Mouse (Mus musculus) CH12.LX (cell line): ENCODE results near the gene Dpy19l2. TPM values are rescaled to one million over a fixed set of nuclear protein-coding genes. Genes with fewer than 3 reads are reported as not detected.

ENCODE experiments used
- DNase-seq: peaks from one replicate; pipeline ENCODE4 v3.0.0-alpha.2; 2013; ENCODE audit errors: extremely low read depth
- H3K27ac ChIP-seq: 2 replicates; pipeline ENCODE4 v1.5.1; 2012; ENCODE audit warnings: low read depth, mild to moderate bottlenecking, control low read depth, moderate library complexity; ENCODE audit not compliant: insufficient read depth
- H3K27me3 ChIP-seq: replicated peaks from 2 replicates; pipeline ENCODE3; 2012; ENCODE audit warnings: inconsistent platforms
- H3K36me3 ChIP-seq, 2 experiments: replicated peaks in 1 of 2; 2 replicates each; pipeline versions ENCODE3 to v1.6.1; 2012; ENCODE audit warnings: inconsistent platforms in 1 of 2, low read length in 1 of 2, mild to moderate bottlenecking in 1 of 2, mixed read lengths in 1 of 2, moderate library complexity in 1 of 2; ENCODE audit not compliant: control insufficient read depth in 1 of 2, insufficient read depth in 1 of 2
- H3K4me1 ChIP-seq, 2 experiments: 2 replicates each; pipeline ENCODE4 v1.6.1; 2012; ENCODE audit warnings: inconsistent platforms in 1 of 2, moderate library complexity in 1 of 2; ENCODE audit not compliant: insufficient read depth in 2 of 2, control insufficient read depth in 1 of 2
- H3K4me2 ChIP-seq: 2 replicates; pipeline ENCODE4 v1.6.1; 2012; ENCODE audit warnings: low read depth, mild to moderate bottlenecking, control low read depth; ENCODE audit not compliant: poor library complexity, insufficient read depth, severe bottlenecking
- H3K4me3 ChIP-seq, 3 experiments: fragments of 150-350 bp in 1 of 3; sonication (generic) in 1 of 3; replicated peaks in 1 of 3; 2 replicates each; pipeline versions ENCODE3 to v1.5.1; 2011 to 2012; ENCODE audit warnings: low read depth in 2 of 3, low read length in 2 of 3, mild to moderate bottlenecking in 2 of 3, moderate library complexity in 2 of 3, control low read depth in 1 of 3, improper control_type of control experiment in 1 of 3, inconsistent platforms in 1 of 3, mixed read lengths in 1 of 3; ENCODE audit not compliant: poor library complexity in 1 of 3
- H3K79me2 ChIP-seq: replicated peaks from 2 replicates; pipeline ENCODE4 v1.6.1; 2012; ENCODE audit warnings: mild to moderate bottlenecking, moderate library complexity; ENCODE audit not compliant: control insufficient read depth, poor library complexity, insufficient read depth, severe bottlenecking; ENCODE audit errors: extremely low read depth
- H3K9ac ChIP-seq: 2 replicates; pipeline ENCODE4 v1.6.1; 2012; ENCODE audit warnings: low read depth, mild to moderate bottlenecking, control low read depth, moderate library complexity; ENCODE audit not compliant: insufficient read depth
- H3K9me3 ChIP-seq: replicated peaks from 2 replicates; pipeline ENCODE3; 2012; ENCODE audit warnings: low read length, inconsistent platforms, mixed read lengths
- BHLHE40 ChIP-seq: IDR thresholded peaks from 2 replicates; pipeline ENCODE4 v1.6.1; 2011; ENCODE audit warnings: mild to moderate bottlenecking, low read depth, low read length, improper control_type of control experiment
- CHD1 ChIP-seq: IDR thresholded peaks from 2 replicates; pipeline ENCODE4 v1.6.1; 2012; ENCODE audit warnings: low read depth, low read length, improper control_type of control experiment, inconsistent platforms
- CHD2 ChIP-seq: IDR thresholded peaks from 2 replicates; pipeline ENCODE4 v1.6.1; 2011; ENCODE audit warnings: low read length, improper control_type of control experiment
- CTCF ChIP-seq, 2 experiments: IDR thresholded peaks in 1 of 2; conservative IDR thresholded peaks in 1 of 2; 2 replicates each; pipeline ENCODE4 v1.5.1; 2011 to 2012; ENCODE audit warnings: low read depth in 2 of 2, low read length in 2 of 2, improper control_type of control experiment in 1 of 2, inconsistent platforms in 1 of 2, mild to moderate bottlenecking in 1 of 2, moderate library complexity in 1 of 2
- E2F4 ChIP-seq: IDR thresholded peaks from 2 replicates; pipeline ENCODE4 v1.6.1; 2011; ENCODE audit warnings: low read depth, low read length, improper control_type of control experiment; ENCODE audit not compliant: insufficient replicate concordance
- ELF1 ChIP-seq: IDR thresholded peaks from 2 replicates; pipeline ENCODE4 v1.6.1; 2014; ENCODE audit warnings: low read depth, mild to moderate bottlenecking, inconsistent platforms, low read length, improper control_type of control experiment
- EP300 ChIP-seq: IDR thresholded peaks from 2 replicates; pipeline ENCODE4 v1.6.1; 2011; ENCODE audit warnings: low read length, improper control_type of control experiment
- GABPA ChIP-seq: IDR thresholded peaks from 2 replicates; pipeline ENCODE4 v1.6.1; 2012; ENCODE audit warnings: low read depth, low read length, improper control_type of control experiment, inconsistent platforms; ENCODE audit not compliant: insufficient replicate concordance
- HCFC1 ChIP-seq: IDR thresholded peaks from 2 replicates; pipeline ENCODE4 v1.6.1; 2012; ENCODE audit warnings: low read depth, mild to moderate bottlenecking, inconsistent platforms, low read length, improper control_type of control experiment
- IRF4 ChIP-seq: IDR thresholded peaks from 2 replicates; pipeline ENCODE4 v1.6.1; 2014; ENCODE audit warnings: low read depth, mild to moderate bottlenecking, inconsistent platforms, low read length, improper control_type of control experiment
- JUND ChIP-seq: conservative IDR thresholded peaks from 2 replicates; pipeline ENCODE4 v1.6.1; 2011; ENCODE audit warnings: low read depth, low read length, improper control_type of control experiment
- MAFK ChIP-seq: IDR thresholded peaks from 2 replicates; pipeline ENCODE4 v1.6.1; 2011; ENCODE audit warnings: low read length, improper control_type of control experiment; ENCODE audit not compliant: insufficient replicate concordance
- MAX ChIP-seq: IDR thresholded peaks from 2 replicates; pipeline ENCODE4 v1.6.1; 2011; ENCODE audit warnings: low read length, improper control_type of control experiment
- MEF2A ChIP-seq: IDR thresholded peaks from 2 replicates; pipeline ENCODE4 v1.6.1; 2014; ENCODE audit warnings: low read depth, mild to moderate bottlenecking, inconsistent platforms, low read length, improper control_type of control experiment, borderline replicate concordance
- MXI1 ChIP-seq: IDR thresholded peaks from 2 replicates; pipeline ENCODE4 v1.6.1; 2011; ENCODE audit warnings: mild to moderate bottlenecking, low read depth, low read length, improper control_type of control experiment
- MYC ChIP-seq: IDR thresholded peaks from 2 replicates; pipeline ENCODE4 v1.6.1; 2011; ENCODE audit warnings: low read depth, mild to moderate bottlenecking, improper control_type of control experiment, low read length
- PAX5 ChIP-seq: IDR thresholded peaks from 2 replicates; pipeline ENCODE4 v1.6.1; 2012; ENCODE audit warnings: low read length, inconsistent platforms, mixed read lengths
- POLR2A ChIP-seq: IDR thresholded peaks from 2 replicates; pipeline ENCODE4 v1.6.1; 2011; ENCODE audit warnings: low read depth, mild to moderate bottlenecking, improper control_type of control experiment, low read length
- POLR2AphosphoS2 ChIP-seq: IDR thresholded peaks from 2 replicates; pipeline ENCODE4 v1.6.1; 2011; ENCODE audit warnings: low read depth, low read length, improper control_type of control experiment
- RAD21 ChIP-seq: IDR thresholded peaks from 2 replicates; pipeline ENCODE4 v1.6.1; 2011; ENCODE audit warnings: low read depth, mild to moderate bottlenecking, low read length, improper control_type of control experiment, moderate library complexity
- RCOR1 ChIP-seq: conservative IDR thresholded peaks from 2 replicates; pipeline ENCODE4 v1.6.1; 2012; ENCODE audit warnings: low read depth, mild to moderate bottlenecking, inconsistent platforms, low read length, improper control_type of control experiment
- SIN3A ChIP-seq: IDR thresholded peaks from 2 replicates; pipeline ENCODE4 v1.6.1; 2012; ENCODE audit warnings: low read length, improper control_type of control experiment, inconsistent platforms
- SMC3 ChIP-seq: IDR thresholded peaks from 2 replicates; pipeline ENCODE4 v1.6.1; 2011; ENCODE audit warnings: low read depth, low read length, improper control_type of control experiment
- TBP ChIP-seq: conservative IDR thresholded peaks from 2 replicates; pipeline ENCODE4 v1.6.1; 2011; ENCODE audit warnings: low read depth, low read length, improper control_type of control experiment
- TCF12 ChIP-seq: IDR thresholded peaks from 2 replicates; pipeline ENCODE4 v1.6.1; 2014; ENCODE audit warnings: low read depth, mild to moderate bottlenecking, inconsistent platforms, low read length, improper control_type of control experiment
- USF1 ChIP-seq: IDR thresholded peaks from 2 replicates; pipeline ENCODE4 v1.6.1; 2014; ENCODE audit warnings: low read depth, mild to moderate bottlenecking, inconsistent platforms, low read length, improper control_type of control experiment
- USF2 ChIP-seq: conservative IDR thresholded peaks from 2 replicates; pipeline ENCODE4 v1.6.1; 2011; ENCODE audit warnings: low read depth, low read length, improper control_type of control experiment
- ZC3H11A ChIP-seq: IDR thresholded peaks from 2 replicates; pipeline ENCODE4 v1.6.1; 2012; ENCODE audit warnings: low read depth, mild to moderate bottlenecking, inconsistent platforms, low read length, improper control_type of control experiment
- ZKSCAN1 ChIP-seq: IDR thresholded peaks from 2 replicates; pipeline ENCODE4 v1.6.1; 2012; ENCODE audit warnings: low read depth, inconsistent platforms, low read length, improper control_type of control experiment, borderline replicate concordance
- ZMIZ1 ChIP-seq: IDR thresholded peaks from 2 replicates; pipeline ENCODE4 v1.6.1; 2012; ENCODE audit warnings: low read depth, mild to moderate bottlenecking, inconsistent platforms, low read length, improper control_type of control experiment
- ZNF384 ChIP-seq: IDR thresholded peaks from 2 replicates; pipeline ENCODE4 v1.6.1; 2012; ENCODE audit warnings: low read depth, low read length, improper control_type of control experiment, inconsistent platforms
- dilution Hi-C: fragments of 300-500 bp; cut with MboI; formaldehyde crosslinking; loops from 2 replicates; pipeline ENCODE4 v1.14.3; 2020; ENCODE audit warnings: low sequenced_read_pairs; ENCODE audit not compliant: extremely low pct_unique_long_range_greater_than_20kb, extremely low pct_ligation_motif_present
- in situ Hi-C: fragments of 300-500 bp; cut with MboI; formaldehyde crosslinking; loops from 3 replicates; pipeline ENCODE4 v1.14.3; 2019; ENCODE audit warnings: low sequenced_read_pairs, low pct_ligation_motif_present, low pct_unique_long_range_greater_than_20kb, mixed read lengths
- polyA plus RNA-seq: library from polyadenylated mRNA; unstranded; fragments of >175 nt; gene quantifications from 2 replicates; pipeline ENCODE4 v1.2.1, GENCODE M21; 2012; ENCODE audit warnings: low read depth; ENCODE audit not compliant: insufficient read length
- total RNA-seq, 2 experiments: library from RNA; depleted of rRNA; stranded (reverse); fragments of 300-350 nt in 1 of 2; fragments of >200 nt in 1 of 2; gene quantifications; 2 replicates each; pipeline ENCODE4 v1.2.3; 2012 to 2014

Dpy19l2 gene
- total and polyA plus RNA-seq, 3 experiments: not detected

- no peak for DNase-seq
Measured at GRCm38 (mm10) chr9:24513290-24514077, 182.6 kb downstream of the Dpy19l2 start.

GRCm38 (mm10) chr9:24512121-24512539 is 184.0 kb downstream of the Dpy19l2 start:
- no peak overlapping the region for H3K9ac ChIP-seq
- dilution Hi-C loops (no loop called here), in situ Hi-C loops (loop anchor here (5.0 kb wide), 1 partner anchor 395 kb away; no protein-coding TSS in a partner anchor)
- H3K27ac ChIP-seq: no peak overlapping the region; the same call in 1 of the 2 replicates
- no peaks in the 10 kb centered on the region for H3K9me3 ChIP-seq
- no peaks in the 10 kb centered on the region for H3K36me3 ChIP-seq
- no peaks in the 10 kb centered on the region; the same call in 1 of the 2 replicates for H3K79me2 ChIP-seq
- no peak overlapping the region for H3K4me3 ChIP-seq
- H3K4me2 ChIP-seq: peak overlapping the region; percentile 8; the same call in 1 of the 2 replicates
- DNase-seq: peak; percentile 64
- H3K4me1 ChIP-seq: peaks cover 13 to 30% of the 10 kb centered on the region in 2 experiments
- no peaks in the 10 kb centered on the region for H3K27me3 ChIP-seq
- TF ChIP-seq PAX5 (no peak), ZNF384 (peak; percentile 89), ZMIZ1 (no peak), CTCF (conservative IDR thresholded peaks at IDR 0.05 in 1 of 2, IDR thresholded peaks at IDR 0.05 in 1 of 2; ENCODE audit: low read depth in 2 of 2, low read length in 2 of 2) (no peak), ZKSCAN1 (no peak), GABPA (no peak), RAD21 (no peak), CHD1 (no peak), EP300 (peak; percentile 86), MAFK (no peak), ZC3H11A (no peak), TCF12 (0 out of 2 replicates have a peak, but pooled peaks have one; percentile 9), E2F4 (no peak), TBP (0 out of 2 replicates have a peak, but pooled peaks have one; percentile 45), CHD2 (0 out of 2 replicates have a peak, but pooled peaks have one; percentile 13), USF2 (no peak), SIN3A (0 out of 2 replicates have a peak, but pooled peaks have one; percentile 26), IRF4 (peak; percentile 90), POLR2AphosphoS2 (no peak), MYC (peak; percentile 67; the same call in 1 of the 2 replicates), POLR2A (0 out of 2 replicates have a peak, but pooled peaks have one; percentile 32), MXI1 (no peak), RCOR1 (0 out of 2 replicates have a peak, but pooled peaks have one; percentile 33), MEF2A (0 out of 2 replicates have a peak, but pooled peaks have one; percentile 16)

More at GRCm38 (mm10) chr9:24513290-24514077, 182.6 kb downstream of the Dpy19l2 start:
- Histone ChIP-seq H3K9ac (no peak overlapping the region), H3K36me3 (no peaks in the 10 kb centered on the region), H3K27me3 (no peaks in the 10 kb centered on the region), H3K4me2 (no peak overlapping the region), H3K79me2 (no peaks in the 10 kb centered on the region; the same call in 1 of the 2 replicates), H3K4me1 (peaks cover 13 to 30% of the 10 kb centered on the region in 2 experiments), H3K4me3 (no peak overlapping the region), H3K27ac (no peak overlapping the region), H3K9me3 (no peaks in the 10 kb centered on the region)
- TF ChIP-seq HCFC1 (no peak), ZMIZ1 (no peak), USF1 (no peak), ELF1 (no peak), JUND (no peak), ZNF384 (no peak), MEF2A (no peak), MAFK (no peak), EP300 (no peak), CHD2 (no peak), USF2 (no peak), SMC3 (no peak), PAX5 (no peak), MXI1 (no peak), GABPA (no peak), MAX (no peak), BHLHE40 (no peak), ZC3H11A (no peak)
- in situ Hi-C loops: loop anchor here (5.0 kb wide), 1 partner anchor 396 kb away; no protein-coding TSS in a partner anchor
- dilution Hi-C loops: no loop called here
